Mouse (Mus musculus) spleen, postnatal 36 days (tissue): Measurements from ENCODE around the gene Cd81.

Experiments
- DNase-seq, 2 experiments: peaks; one replicate each; pipeline ENCODE4 v3.0.0; 2022; ENCODE audit warnings: low spot score in 2 of 2, mixed read lengths in 1 of 2

Cd81 gene

GRCm38 (mm10) chr7:143070506-143071070 lies 18.0 kb downstream of the Cd81 start:
- DNase-seq, result no peak

- no peak for DNase-seq
These were observed 20.1 kb downstream of the Cd81 start for GRCm38 (mm10) chr7:143072605-143073004.

- peak; percentile 25 to 45 for DNase-seq
These were observed 20.5 kb downstream of the Cd81 start for GRCm38 (mm10) chr7:143073086-143073485.

GRCm38 (mm10) chr7:143075394-143075793 lies 22.9 kb downstream of the Cd81 start:
- DNase-seq, result no peak

GRCm38 (mm10) chr7:143077351-143077750 lies 24.8 kb downstream of the Cd81 start:
- DNase-seq, result no peak

- DNase-seq, result no peak
These were observed 29.5 kb downstream of the Cd81 start for GRCm38 (mm10) chr7:143082024-143082423.

- no peak for DNase-seq
These were observed 31.2 kb downstream of the Cd81 start for GRCm38 (mm10) chr7:143083708-143084107.

- DNase-seq, result peak; percentile 60 to 65
These were observed 33.8 kb downstream of the Cd81 start for GRCm38 (mm10) chr7:143086366-143086765.

GRCm38 (mm10) chr7:143087070-143087579 lies 34.6 kb downstream of the Cd81 start:
- DNase-seq, result no peak

GRCm38 (mm10) chr7:143093847-143094246 lies 41.3 kb downstream of the Cd81 start:
- DNase-seq, result no peak

GRCm38 (mm10) chr7:143094592-143095553 lies 42.3 kb downstream of the Cd81 start, which contains the start of gene Trpm5:
Trpm5 (minus strand) TSS chr7:143094642.
- DNase-seq, result peak in 1 of 2 experiments; percentile 25

- DNase-seq, result peak in 1 of 2 experiments; percentile 12
These were observed 43.0 kb downstream of the Cd81 start for GRCm38 (mm10) chr7:143095554-143095907.

GRCm38 (mm10) chr7:143100759-143101158 lies 48.2 kb downstream of the Cd81 start:
- no peak for DNase-seq

- DNase-seq, result no peak
These were observed 52.8 kb downstream of the Cd81 start for GRCm38 (mm10) chr7:143105258-143105897.

GRCm38 (mm10) chr7:143106062-143106461 lies 53.5 kb downstream of the Cd81 start, which contains the start of gene Kcnq1:
Kcnq1 (plus strand) TSS chr7:143106362.
- DNase-seq, result no peak

GRCm38 (mm10) chr7:143106672-143107465 lies 54.3 kb downstream of the Cd81 start:
- no peak for DNase-seq

- no peak for DNase-seq
These were observed 55.7 kb downstream of the Cd81 start for GRCm38 (mm10) chr7:143108200-143108599.

GRCm38 (mm10) chr7:143108996-143109660 lies 56.6 kb downstream of the Cd81 start:
- no peak for DNase-seq

GRCm38 (mm10) chr7:143109696-143110095 lies 57.2 kb downstream of the Cd81 start:
- no peak for DNase-seq

- no peak for DNase-seq
These were observed 58.3 kb downstream of the Cd81 start for GRCm38 (mm10) chr7:143110803-143111202.

GRCm38 (mm10) chr7:143111719-143112118 lies 59.2 kb downstream of the Cd81 start:
- DNase-seq, result no peak
